Mouse (Mus musculus): ENCODE measurements around the gene Krt18. TPM values are rescaled to one million over a fixed set of nuclear protein-coding genes. Genes with fewer than 3 reads are reported as not detected.
A peak's percentile ranks its signal among the peaks of the same experiment; 100 is the strongest.
"Not testable (repeated sequence)": the region's sequence is repeated elsewhere in the genome, so short reads cannot be mapped to it uniquely, and the experiment has no call there.

Gene Krt18
- polyA plus RNA-seq, 1 experiment from 2014 or later, result 13.6 TPM

GRCm38 (mm10) chr15:101994365-101994764, 33.6 kb upstream of the Krt18 start:
- H3K4me3 ChIP-seq (ENCODE audit: low read depth, low read length), result no peak overlapping the region
- H3K36me3 ChIP-seq (ENCODE audit: control insufficient read depth, insufficient read depth, low read length), result no peaks in the 10 kb centered on the region
- H3K4me1 ChIP-seq (replicated peaks; ENCODE audit: control insufficient read depth, insufficient read depth, low read length), result no peaks in the 10 kb centered on the region
- no peak overlapping the region for H3K9ac ChIP-seq (ENCODE audit: low read length)
- H3K9me3 ChIP-seq (ENCODE audit: control insufficient read depth, low read length), result no peaks in the 10 kb centered on the region
- no peak for DNase-seq (ENCODE audit: low spot score)
- H3K27ac ChIP-seq (ENCODE audit: low read depth, low read length), result no peak overlapping the region
- no peak overlapping the region for H3K4me2 ChIP-seq (ENCODE audit: low read depth, low read length, severe bottlenecking)
- H3K27me3 ChIP-seq (ENCODE audit: control insufficient read depth, insufficient read depth, low read length), result no peaks in the 10 kb centered on the region
- no peak for ATAC-seq (replicated peaks; ENCODE audit: low FRiP score)
- WGBS, result 91% methylated on average over 6 of the region's 6 CpGs

DNA sequence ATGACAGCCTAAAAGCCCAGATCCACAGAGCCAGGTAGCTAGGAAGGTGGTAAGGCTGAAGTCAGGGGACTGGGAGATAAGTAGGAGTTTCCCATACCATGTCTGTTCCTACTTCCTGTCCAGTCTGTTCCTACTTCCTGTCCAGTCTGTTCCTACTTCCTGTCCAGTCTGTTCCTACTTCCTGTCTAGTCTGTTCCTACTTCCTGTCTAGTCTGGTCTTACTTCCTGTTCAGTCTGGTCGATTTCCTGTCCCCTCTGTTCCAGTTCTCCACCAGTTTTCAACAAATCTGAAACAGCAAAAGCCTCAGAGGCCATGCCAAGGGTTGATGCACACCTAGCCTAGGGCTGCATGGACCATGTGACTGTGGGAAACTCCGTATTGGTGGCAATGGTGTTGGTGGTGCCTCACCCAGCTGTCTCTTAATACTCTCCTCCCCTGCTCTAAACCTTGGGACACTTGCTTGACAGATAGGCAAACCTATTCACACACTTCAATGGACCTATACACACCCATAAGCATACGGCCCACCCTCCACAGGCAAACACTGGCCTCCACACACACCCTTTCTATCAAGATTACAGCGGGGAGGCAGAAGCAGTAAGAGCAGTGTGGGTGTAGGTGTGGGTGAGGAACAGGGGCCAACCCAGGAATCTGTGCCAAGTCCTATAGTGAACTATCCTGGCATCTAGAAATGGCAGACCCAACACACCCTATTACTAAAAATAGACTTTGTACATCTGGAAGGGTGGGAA, 32.3 kb upstream of the Krt18 start:
- H3K4me2 ChIP-seq (ENCODE audit: low read depth, low read length, severe bottlenecking), result no peak overlapping the region
- no peak overlapping the region for H3K9ac ChIP-seq (ENCODE audit: low read length)
- DNase-seq (ENCODE audit: low spot score), result no peak
- H3K4me1 ChIP-seq (replicated peaks; ENCODE audit: control insufficient read depth, insufficient read depth, low read length), result no peaks in the 10 kb centered on the region
- no peak overlapping the region for H3K27ac ChIP-seq (ENCODE audit: low read depth, low read length)
- WGBS, result 85% methylated on average over 4 of the region's 4 CpGs
- no peaks in the 10 kb centered on the region for H3K27me3 ChIP-seq (ENCODE audit: control insufficient read depth, insufficient read depth, low read length)
- no peak overlapping the region for H3K4me3 ChIP-seq (ENCODE audit: low read depth, low read length)
- H3K9me3 ChIP-seq (ENCODE audit: control insufficient read depth, low read length), result no peaks in the 10 kb centered on the region
- no peaks in the 10 kb centered on the region for H3K36me3 ChIP-seq (ENCODE audit: control insufficient read depth, insufficient read depth, low read length)
- ATAC-seq (replicated peaks; ENCODE audit: low FRiP score), result no peak

- H3K36me3 ChIP-seq (ENCODE audit: control insufficient read depth, insufficient read depth, low read length); H3K9me3 ChIP-seq (ENCODE audit: control insufficient read depth, low read length); H3K4me3 ChIP-seq (ENCODE audit: low read depth, low read length); H3K27me3 ChIP-seq (ENCODE audit: control insufficient read depth, insufficient read depth, low read length); H3K27ac ChIP-seq (ENCODE audit: low read depth, low read length); H3K9ac ChIP-seq (ENCODE audit: low read length); DNase-seq (ENCODE audit: low spot score); H3K4me1 ChIP-seq (replicated peaks; ENCODE audit: control insufficient read depth, insufficient read depth, low read length); H3K4me2 ChIP-seq (ENCODE audit: low read depth, low read length, severe bottlenecking); ATAC-seq (replicated peaks; ENCODE audit: low FRiP score): not testable (repeated sequence)
- 93% methylated on average over 8 of the region's 11 CpGs for WGBS
Observed at GRCm38 (mm10) chr15:101996450-101997078, 31.4 kb upstream of the Krt18 start.

GRCm38 (mm10) chr15:101999156-101999555, 28.8 kb upstream of the Krt18 start:
- DNase-seq (ENCODE audit: low spot score) (no peak), ATAC-seq (replicated peaks; ENCODE audit: low FRiP score) (no peak)
- Histone ChIP-seq H3K27ac (ENCODE audit: low read depth, low read length) (no peak overlapping the region), H3K4me2 (ENCODE audit: low read depth, low read length, severe bottlenecking) (no peak overlapping the region), H3K4me3 (ENCODE audit: low read depth, low read length) (no peak overlapping the region), H3K9me3 (ENCODE audit: control insufficient read depth, low read length) (no peaks in the 10 kb centered on the region), H3K9ac (ENCODE audit: low read length) (no peak overlapping the region), H3K36me3 (ENCODE audit: control insufficient read depth, insufficient read depth, low read length) (no peaks in the 10 kb centered on the region), H3K27me3 (ENCODE audit: control insufficient read depth, insufficient read depth, low read length) (peaks cover 17% of the 10 kb centered on the region), H3K4me1 (replicated peaks; ENCODE audit: control insufficient read depth, insufficient read depth, low read length) (peaks cover 11% of the 10 kb centered on the region; the same call in 1 of the 2 replicates)
- WGBS, result 90% methylated on average over 11 of the region's 11 CpGs

- WGBS, result 89% methylated on average over 11 of the region's 11 CpGs
- Histone ChIP-seq H3K9ac (ENCODE audit: low read length) (no peak overlapping the region), H3K36me3 (ENCODE audit: control insufficient read depth, insufficient read depth, low read length) (no peaks in the 10 kb centered on the region), H3K9me3 (ENCODE audit: control insufficient read depth, low read length) (no peaks in the 10 kb centered on the region), H3K27me3 (ENCODE audit: control insufficient read depth, insufficient read depth, low read length) (peaks cover 24% of the 10 kb centered on the region), H3K27ac (ENCODE audit: low read depth, low read length) (no peak overlapping the region), H3K4me1 (replicated peaks; ENCODE audit: control insufficient read depth, insufficient read depth, low read length) (peaks cover 11% of the 10 kb centered on the region; the same call in 1 of the 2 replicates), H3K4me2 (ENCODE audit: low read depth, low read length, severe bottlenecking) (no peak overlapping the region), H3K4me3 (ENCODE audit: low read depth, low read length) (no peak overlapping the region)
- no peak for ATAC-seq (replicated peaks; ENCODE audit: low FRiP score)
- DNase-seq (ENCODE audit: low spot score), result no peak
Observed at GRCm38 (mm10) chr15:101999676-102000335, 28.2 kb upstream of the Krt18 start.

- Histone ChIP-seq H3K27ac (ENCODE audit: low read depth, low read length) (no peak overlapping the region), H3K27me3 (ENCODE audit: control insufficient read depth, insufficient read depth, low read length) (peaks cover 34% of the 10 kb centered on the region)
Observed at GRCm38 (mm10) chr15:102002646-102003488, 25.1 kb upstream of the Krt18 start.

GRCm38 (mm10) chr15:102003516-102003915, 24.5 kb upstream of the Krt18 start:
- H3K4me3 ChIP-seq (ENCODE audit: low read depth, low read length), result peak overlapping the region; percentile 29; the same call in 1 of the 2 replicates
- no peak overlapping the region for H3K27ac ChIP-seq (ENCODE audit: low read depth, low read length)
- H3K9me3 ChIP-seq (ENCODE audit: control insufficient read depth, low read length), result no peaks in the 10 kb centered on the region
- ATAC-seq (replicated peaks; ENCODE audit: low FRiP score), result 0 out of 2 replicates have a peak, but pooled peaks have one; percentile 22
- H3K4me1 ChIP-seq (replicated peaks; ENCODE audit: control insufficient read depth, insufficient read depth, low read length), result peaks cover 17% of the 10 kb centered on the region; the same call in 1 of the 2 replicates
- no peak overlapping the region; the same call in 1 of the 2 replicates for H3K9ac ChIP-seq (ENCODE audit: low read length)
- WGBS, result 12% methylated on average over 12 of the region's 12 CpGs
- H3K36me3 ChIP-seq (ENCODE audit: control insufficient read depth, insufficient read depth, low read length), result no peaks in the 10 kb centered on the region
- peaks cover 34% of the 10 kb centered on the region for H3K27me3 ChIP-seq (ENCODE audit: control insufficient read depth, insufficient read depth, low read length)
- H3K4me2 ChIP-seq (ENCODE audit: low read depth, low read length, severe bottlenecking), result peak overlapping the region; percentile 47; the same call in 1 of the 2 replicates
- no peak for DNase-seq (ENCODE audit: low spot score)

More at GRCm38 (mm10) chr15:102002646-102003488, 25.1 kb upstream of the Krt18 start:
- ATAC-seq (replicated peaks; ENCODE audit: low FRiP score), result peak; percentile 61
- Histone ChIP-seq H3K4me3 (ENCODE audit: low read depth, low read length) (peak overlapping the region; percentile 29), H3K36me3 (ENCODE audit: control insufficient read depth, insufficient read depth, low read length) (no peaks in the 10 kb centered on the region), H3K4me2 (ENCODE audit: low read depth, low read length, severe bottlenecking) (peak overlapping the region; percentile 47), H3K4me1 (replicated peaks; ENCODE audit: control insufficient read depth, insufficient read depth, low read length) (peaks cover 17% of the 10 kb centered on the region; the same call in 1 of the 2 replicates), H3K9me3 (ENCODE audit: control insufficient read depth, low read length) (no peaks in the 10 kb centered on the region), H3K9ac (ENCODE audit: low read length) (peak overlapping the region; percentile 28)
- WGBS, result 3% methylated on average over 34 of the region's 34 CpGs
- DNase-seq (ENCODE audit: low spot score), result peak; percentile 78

GRCm38 (mm10) chr15:102004189-102004588, 23.8 kb upstream of the Krt18 start, which contains the start of gene Krt8:
Krt8 (minus strand) TSS chr15:102004482.
- 21% methylated on average over 10 of the region's 11 CpGs for WGBS
- H3K4me2 ChIP-seq (ENCODE audit: low read depth, low read length, severe bottlenecking), result peak within 1 kb of the TSS; percentile 47
- no peaks in the 10 kb centered on the region for H3K36me3 ChIP-seq (ENCODE audit: control insufficient read depth, insufficient read depth, low read length)
- H3K27me3 ChIP-seq (ENCODE audit: control insufficient read depth, insufficient read depth, low read length), result peaks cover 34% of the 10 kb centered on the region
- no peak within 1 kb of the TSS for H3K27ac ChIP-seq (ENCODE audit: low read depth, low read length)
- DNase-seq (ENCODE audit: low spot score) (no peak), ATAC-seq (replicated peaks; ENCODE audit: low FRiP score) (no peak)
- H3K4me3 ChIP-seq (ENCODE audit: low read depth, low read length), result peak within 1 kb of the TSS; percentile 29
- peak within 1 kb of the TSS; percentile 28; the same call in 1 of the 2 replicates for H3K9ac ChIP-seq (ENCODE audit: low read length)
- H3K9me3 ChIP-seq (ENCODE audit: control insufficient read depth, low read length), result no peaks in the 10 kb centered on the region
- H3K4me1 ChIP-seq (replicated peaks; ENCODE audit: control insufficient read depth, insufficient read depth, low read length), result peaks cover 17% of the 10 kb centered on the region; the same call in 1 of the 2 replicates

All from forebrain, embryonic 11.5 days (tissue).